Mouse (Mus musculus): ENCODE measurements at regions not wholly inside any gene's neighbourhood (a gene's known extent, or its start where the extent isn't known, plus 50 kb on each side); places are given as distances from the start of the nearest gene placed in this dataset.

DNA sequence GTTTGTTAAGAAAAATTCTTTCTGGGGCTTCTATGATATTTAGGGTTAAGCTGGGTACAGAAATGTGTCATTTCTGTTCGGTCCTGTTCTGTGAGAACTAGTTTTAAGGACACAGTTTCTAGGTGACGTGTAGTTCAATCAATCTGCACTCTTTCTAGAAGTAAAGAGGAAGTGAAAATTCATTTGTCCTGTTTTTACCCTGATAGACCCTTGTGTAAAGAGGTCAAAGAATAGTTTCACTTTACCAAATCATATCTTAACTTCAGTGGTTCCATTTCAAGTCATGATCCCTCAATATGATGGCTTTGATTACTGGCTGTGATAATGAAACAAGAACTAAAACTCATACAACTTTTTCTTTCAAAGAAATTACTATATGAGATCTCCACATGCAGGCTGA, 152.3 kb upstream of the Phactr1 start:
- no peak for TF ChIP-seq POLR2A (IDR thresholded peaks at IDR 0.05; ENCODE audit: low read depth, low read length)
- TF ChIP-seq CTCF (conservative IDR thresholded peaks at IDR 0.05; ENCODE audit: insufficient read depth, insufficient read length, low read depth, low read length), result no peak
